Mouse (Mus musculus) cortical plate, adult 2 months (tissue): Measurements from ENCODE around the gene Ice1. TPM values are rescaled to one million over a fixed set of nuclear protein-coding genes. Genes with fewer than 3 reads are reported as not detected.

Experiments used
- H3K27ac ChIP-seq: fragments of 200-500 bp; 2 replicates; pipeline ENCODE4 v1.5.1; 2012; ENCODE audit warnings: low read length, control low read depth, inconsistent platforms; ENCODE audit not compliant: insufficient read depth
- H3K4me1 ChIP-seq: fragments of 200-500 bp; 2 replicates; pipeline ENCODE4 v1.6.1; 2011; ENCODE audit warnings: low read length; ENCODE audit not compliant: control insufficient read depth, insufficient read depth
- H3K4me3 ChIP-seq: fragments of 200-500 bp; 2 replicates; pipeline ENCODE4 v1.5.1; 2011; ENCODE audit warnings: mild to moderate bottlenecking, low read length, control low read depth; ENCODE audit not compliant: insufficient read depth
- CTCF ChIP-seq: fragments of 200-500 bp; IDR thresholded peaks from 2 replicates; pipeline ENCODE4 v1.5.1; 2011; ENCODE audit warnings: mild to moderate bottlenecking, control low read depth, low read length; ENCODE audit not compliant: insufficient read depth; ENCODE audit errors: extremely low read depth
- POLR2A ChIP-seq: fragments of 200-500 bp; IDR thresholded peaks from 2 replicates; pipeline ENCODE4 v1.6.1; 2011; ENCODE audit warnings: mild to moderate bottlenecking, low read length, control low read depth; ENCODE audit not compliant: insufficient read depth; ENCODE audit errors: extremely low read depth
- polyA plus RNA-seq: library from polyadenylated mRNA; depleted of rRNA; stranded (reverse); fragments of >200 nt; gene quantifications from 2 replicates; pipeline ENCODE4 v1.2.3, GENCODE M21; 2012

Ice1 gene
- polyA plus RNA-seq, 1 experiment = 99.5 TPM

GRCm38 (mm10) chr13:70641941-70642340 is 4.5 kb upstream of the Ice1 start:
- Histone ChIP-seq H3K4me1 (no peaks in the 10 kb centered on the region), H3K4me3 (no peak overlapping the region), H3K27ac (no peak overlapping the region)
- TF ChIP-seq CTCF (no peak), POLR2A (no peak)

DNA sequence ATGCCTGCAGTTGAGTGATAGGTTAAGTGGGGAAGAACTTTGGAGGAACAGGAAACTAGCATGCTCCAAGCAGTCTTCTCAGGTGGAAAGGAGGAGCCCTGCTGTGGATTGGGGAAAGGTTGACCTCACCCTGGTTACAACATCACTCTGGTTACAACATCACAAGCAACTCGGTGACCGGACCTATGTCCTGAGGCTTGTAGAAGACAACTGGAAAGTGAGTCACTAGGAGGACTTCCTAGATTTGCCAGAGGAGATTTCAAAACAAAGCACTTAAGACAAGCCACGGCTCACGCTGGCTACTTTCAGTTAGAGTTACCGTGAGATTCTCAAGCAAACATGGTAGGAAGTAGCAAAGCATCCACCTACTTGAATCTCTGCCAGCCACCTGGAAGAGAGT is 3.9 kb upstream of the Ice1 start:
- TF ChIP-seq CTCF (no peak), POLR2A (no peak)
- H3K4me3 ChIP-seq = no peak overlapping the region
- peaks cover 1% of the 10 kb centered on the region; the same call in 1 of the 2 replicates for H3K4me1 ChIP-seq
- H3K27ac ChIP-seq = no peak overlapping the region

DNA sequence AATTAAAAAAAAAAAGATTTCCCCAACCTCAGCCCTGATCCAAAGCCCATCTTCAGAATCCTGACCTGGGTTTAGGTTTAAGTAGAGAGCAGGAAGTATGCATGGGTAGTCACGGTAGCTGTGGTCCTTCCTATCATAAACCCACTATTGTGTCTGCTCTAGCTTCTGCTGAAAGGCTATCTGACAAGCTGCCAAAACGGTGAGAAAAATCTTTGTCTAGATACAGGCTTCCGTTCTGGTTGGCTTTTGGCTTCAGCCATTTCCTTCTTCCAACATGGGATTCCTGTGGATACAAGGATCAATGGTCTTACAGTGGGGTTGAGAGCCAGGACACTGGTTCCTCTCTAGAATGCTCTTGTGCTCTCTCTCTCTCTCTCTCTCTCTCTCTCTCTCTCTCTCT is 2.2 kb upstream of the Ice1 start:
- Histone ChIP-seq H3K4me3 (no peak overlapping the region), H3K27ac (no peak overlapping the region), H3K4me1 (peaks cover 5% of the 10 kb centered on the region)
- no peak for TF ChIP-seq CTCF
- TF ChIP-seq POLR2A = no peak

GRCm38 (mm10) chr13:70637662-70638291 is 343 bp upstream of the Ice1 start:
- Histone ChIP-seq H3K4me3 (peak overlapping the region; percentile 41), H3K4me1 (peaks cover 5% of the 10 kb centered on the region), H3K27ac (peak overlapping the region; percentile 81)
- TF ChIP-seq CTCF = peak; percentile 10; the same call in 1 of the 2 replicates
- TF ChIP-seq POLR2A = peak; percentile 65; the same call in 1 of the 2 replicates

DNA sequence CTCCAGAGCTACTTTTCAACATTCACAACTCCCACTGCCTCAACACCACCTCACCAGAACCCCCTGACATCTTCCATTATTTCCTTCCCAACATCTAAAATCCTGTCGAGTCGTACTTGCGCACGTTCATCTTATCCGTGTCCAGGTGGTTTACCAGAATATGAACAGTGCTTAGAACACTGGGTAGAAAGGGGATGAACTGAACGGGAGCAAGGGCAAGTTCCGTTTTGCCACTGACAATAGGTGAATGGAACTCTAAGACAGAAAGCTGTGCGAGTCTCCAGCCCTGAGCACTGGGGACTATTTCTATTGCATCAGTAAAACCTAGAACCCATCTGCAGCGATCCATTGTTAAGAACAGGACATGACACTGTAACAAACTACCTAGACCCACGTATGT is 728 bp downstream of the Ice1 start:
- peaks cover 5% of the 10 kb centered on the region for H3K4me1 ChIP-seq
- H3K27ac ChIP-seq = no peak overlapping the region
- H3K4me3 ChIP-seq = peak overlapping the region; percentile 41
- TF ChIP-seq CTCF = no peak
- no peak for TF ChIP-seq POLR2A

GRCm38 (mm10) chr13:70635591-70635990 is 1.8 kb downstream of the Ice1 start:
- no peak overlapping the region for H3K27ac ChIP-seq
- TF ChIP-seq POLR2A (no peak), CTCF (no peak)
- 0 out of 2 replicates have a peak overlapping the region, but pooled peaks have one; percentile 41 for H3K4me3 ChIP-seq

GRCm38 (mm10) chr13:70626416-70626815 is 11.0 kb downstream of the Ice1 start:
- TF ChIP-seq POLR2A (no peak), CTCF (no peak)
- H3K27ac ChIP-seq = no peak overlapping the region
- H3K4me1 ChIP-seq = peaks cover 3% of the 10 kb centered on the region; the same call in 1 of the 2 replicates
- no peak overlapping the region for H3K4me3 ChIP-seq

More at GRCm38 (mm10) chr13:70635591-70635990, 1.8 kb downstream of the Ice1 start:
- H3K4me1 ChIP-seq = peaks cover 5% of the 10 kb centered on the region

GRCm38 (mm10) chr13:70625665-70626064 is 11.8 kb downstream of the Ice1 start:
- no peak for TF ChIP-seq POLR2A
- no peak for TF ChIP-seq CTCF

GRCm38 (mm10) chr13:70624445-70624844 is 13.0 kb downstream of the Ice1 start:
- Histone ChIP-seq H3K4me3 (no peak overlapping the region), H3K4me1 (peaks cover 3% of the 10 kb centered on the region; the same call in 1 of the 2 replicates), H3K27ac (no peak overlapping the region)
- TF ChIP-seq POLR2A (no peak), CTCF (no peak)

More at GRCm38 (mm10) chr13:70625665-70626064, 11.8 kb downstream of the Ice1 start:
- Histone ChIP-seq H3K27ac (no peak overlapping the region), H3K4me3 (no peak overlapping the region), H3K4me1 (peaks cover 3% of the 10 kb centered on the region; the same call in 1 of the 2 replicates)

- no peak for TF ChIP-seq CTCF
- TF ChIP-seq POLR2A = no peak
- Histone ChIP-seq H3K27ac (no peak overlapping the region), H3K4me3 (no peak overlapping the region), H3K4me1 (peaks cover 3% of the 10 kb centered on the region; the same call in 1 of the 2 replicates)
Observed at GRCm38 (mm10) chr13:70622461-70623057, 14.9 kb downstream of the Ice1 start.
